Mouse (Mus musculus) spleen, postnatal 36 days (tissue): ENCODE measurements around the gene Pfn2.
"Not testable (repeated sequence)": the region's sequence is repeated elsewhere in the genome, so short reads cannot be mapped to it uniquely, and the experiment has no call there.

Experiments
- DNase-seq, 2 experiments: peaks; one replicate each; pipeline ENCODE4 v3.0.0; 2022; ENCODE audit warnings: low spot score in 2 of 2, mixed read lengths in 1 of 2

The Pfn2 gene

DNA sequence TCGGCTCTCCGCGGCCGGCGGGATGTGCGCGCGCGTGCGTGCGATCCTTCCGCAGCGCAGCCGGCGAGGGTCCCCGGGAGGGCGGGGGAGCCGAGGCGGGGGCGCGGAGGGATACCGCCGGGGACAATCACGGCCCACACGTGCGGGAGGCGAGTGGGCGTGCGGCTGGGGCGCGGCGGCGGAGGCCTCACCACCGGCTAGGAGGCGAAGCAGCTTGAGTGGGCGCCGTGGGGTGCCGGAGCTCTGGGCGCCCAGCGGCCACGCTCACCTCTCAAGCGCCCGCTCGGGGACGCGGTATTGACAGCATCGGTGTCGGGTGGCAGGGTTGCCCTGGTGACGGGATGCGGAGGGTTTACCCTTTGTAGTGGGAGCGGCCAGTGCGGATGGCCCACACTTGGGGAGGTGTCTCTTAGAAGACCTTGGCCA is at the start of gene Pfn2:
Pfn2 (minus strand) TSS at position 320 of the 426 bp plus-strand sequence.
- DNase-seq: peak; percentile 29 to 35

- no peak for DNase-seq
Observed at GRCm38 (mm10) chr3:57882945-57883344, 35.1 kb upstream of the Pfn2 start.

DNA sequence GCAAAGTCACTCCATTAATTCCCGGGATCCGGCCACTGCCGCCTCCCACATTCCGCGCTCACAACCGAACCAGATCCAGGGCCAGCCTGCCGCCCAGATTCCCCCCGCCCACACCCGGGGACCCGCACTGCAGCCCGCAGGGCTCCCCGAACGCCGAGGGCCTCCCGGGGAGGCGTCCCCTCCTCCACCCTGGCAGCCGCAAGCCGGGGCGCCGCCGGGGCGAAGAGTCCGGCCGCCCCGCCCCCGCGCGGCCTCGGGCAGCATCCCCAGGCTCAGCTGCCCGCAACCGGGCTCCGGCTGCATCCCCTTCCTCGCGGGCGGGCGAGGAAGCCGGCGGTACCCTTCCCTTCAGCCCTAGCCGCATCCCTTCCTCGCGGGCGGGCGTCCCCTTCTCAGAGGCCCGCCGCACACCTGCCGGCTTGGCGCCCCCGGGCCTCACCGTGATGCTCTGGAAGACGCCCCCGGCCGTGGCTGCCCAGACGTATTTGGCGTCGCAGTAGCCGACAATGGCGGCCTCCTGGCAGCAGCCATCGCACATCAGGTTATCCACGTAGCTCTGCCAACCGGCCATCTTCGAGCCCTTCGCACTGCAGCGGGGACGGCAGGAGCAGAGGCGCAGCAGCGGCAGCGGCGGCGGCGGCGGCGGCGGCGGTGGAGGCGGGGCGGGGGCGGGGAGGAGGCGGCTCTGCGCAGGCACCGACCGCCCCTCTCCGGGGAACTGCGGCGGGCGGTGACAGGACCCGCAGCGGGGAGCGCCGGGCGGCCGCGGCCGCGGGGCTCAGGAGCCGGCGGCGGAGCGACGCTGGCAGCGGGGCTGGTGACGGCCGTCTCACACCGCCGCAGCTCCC is 743 bp downstream of the Pfn2 start:
- peak; percentile 17 to 29 for DNase-seq

DNA sequence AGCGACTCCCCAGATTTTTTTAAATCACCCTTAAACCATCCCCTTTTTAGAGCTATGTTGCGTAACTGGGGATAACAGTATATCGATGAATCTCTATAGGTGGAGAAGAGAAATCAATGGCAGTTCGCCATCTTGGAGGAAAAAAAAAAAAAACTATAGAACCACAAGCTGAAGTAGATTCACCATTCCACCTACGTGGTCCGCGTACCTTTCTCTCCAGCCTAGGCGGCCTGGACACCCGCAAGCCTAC is 1.3 kb downstream of the Pfn2 start:
- DNase-seq: no peak

DNA sequence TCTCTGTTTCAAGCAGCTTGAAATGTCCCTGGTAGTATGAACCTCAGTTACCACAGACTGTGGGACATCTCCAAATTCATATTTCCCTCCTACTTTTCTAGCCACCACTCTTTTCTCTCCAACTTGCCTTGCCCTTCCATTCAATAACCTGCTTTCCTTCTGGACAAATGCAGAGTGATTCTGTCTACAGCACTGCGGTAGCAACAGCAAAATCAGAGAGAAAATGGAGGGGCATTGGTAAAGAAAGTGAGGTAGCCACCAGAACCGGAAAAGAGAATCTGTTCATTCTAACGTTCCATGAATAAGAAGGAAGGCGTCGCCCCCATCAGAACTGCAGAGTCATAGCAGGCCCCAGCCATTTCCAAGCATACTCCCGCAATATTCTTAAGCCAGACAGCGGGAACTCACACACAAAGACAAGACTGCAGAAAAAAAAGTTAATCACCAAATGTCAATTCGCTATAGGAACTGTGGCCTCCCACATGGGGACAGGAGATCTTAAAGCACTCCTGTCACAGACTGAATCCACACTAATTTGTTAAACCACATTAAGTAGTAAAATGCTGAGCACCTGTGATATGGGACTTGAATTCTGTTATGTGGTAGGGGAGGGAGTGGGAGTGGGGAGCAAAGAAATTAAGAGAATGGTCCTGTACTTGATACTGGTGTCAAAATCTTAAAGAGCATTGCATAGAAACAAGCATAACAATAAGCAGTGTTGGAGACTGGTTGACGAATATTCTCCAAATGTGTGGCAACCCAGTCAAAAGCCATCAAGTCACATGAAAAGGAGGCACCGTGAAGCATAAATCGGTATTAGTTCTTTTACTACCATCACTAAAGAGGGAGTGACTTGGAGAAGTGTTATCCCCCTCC is 1.9 kb downstream of the Pfn2 start:
- no peak for DNase-seq

DNA sequence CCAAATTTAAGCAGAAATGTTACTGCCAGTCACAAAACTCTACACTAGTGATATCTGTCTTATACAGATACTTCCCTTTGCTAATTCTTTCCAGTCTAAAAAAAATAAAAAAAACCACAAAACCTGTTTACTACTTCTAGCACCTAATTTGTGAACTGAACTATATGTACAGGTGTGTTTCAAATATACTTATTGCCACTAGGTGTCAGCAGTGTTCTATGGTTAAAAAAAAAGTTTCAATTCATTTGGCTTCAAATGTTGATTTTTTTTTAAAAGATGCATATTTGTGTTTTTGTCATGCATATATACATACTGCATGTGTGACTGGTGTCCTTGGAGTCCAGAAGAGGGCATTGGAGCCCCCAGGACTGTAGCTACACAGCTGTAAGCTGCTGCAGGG is 4.1 kb downstream of the Pfn2 start:
- no peak for DNase-seq

DNA sequence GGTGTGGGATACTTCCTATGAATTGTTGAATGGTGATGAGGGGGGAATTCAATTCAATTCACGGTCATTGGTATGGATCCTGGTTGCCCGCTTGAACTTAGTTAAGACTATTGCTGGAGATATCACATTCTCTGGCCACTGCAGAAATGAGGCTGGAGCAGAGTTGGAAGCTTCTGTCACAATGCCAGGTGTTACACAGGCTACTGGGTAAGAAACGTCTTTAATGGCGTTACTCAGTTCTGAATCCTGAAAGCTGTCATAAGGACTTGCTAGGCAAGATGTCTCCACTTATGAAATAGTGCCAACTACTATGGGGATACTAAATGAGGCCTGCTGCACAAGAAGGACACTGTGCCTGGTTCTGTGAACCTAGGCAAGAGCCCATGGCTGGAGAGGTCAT is 11.0 kb downstream of the Pfn2 start:
- no peak for DNase-seq

DNA sequence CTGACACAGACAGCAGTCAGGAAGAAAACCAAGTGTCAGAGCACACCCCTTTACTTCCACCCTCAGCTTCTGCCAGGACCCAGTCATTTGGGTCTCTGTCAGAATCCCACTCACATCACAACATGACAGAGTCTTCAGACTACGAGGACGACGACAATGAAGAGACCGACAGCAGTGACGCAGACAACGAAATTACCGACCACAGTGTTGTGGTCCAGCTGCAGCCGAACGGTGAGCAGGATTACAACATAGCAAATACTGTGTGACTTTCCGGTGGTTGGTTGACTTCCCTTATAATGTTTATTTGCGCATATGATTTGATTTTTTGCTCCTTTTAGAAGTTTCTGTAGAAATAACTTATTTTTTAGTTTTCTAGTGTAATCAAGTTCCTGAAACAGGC is 14.3 kb downstream of the Pfn2 start:
- no peak for DNase-seq

DNA sequence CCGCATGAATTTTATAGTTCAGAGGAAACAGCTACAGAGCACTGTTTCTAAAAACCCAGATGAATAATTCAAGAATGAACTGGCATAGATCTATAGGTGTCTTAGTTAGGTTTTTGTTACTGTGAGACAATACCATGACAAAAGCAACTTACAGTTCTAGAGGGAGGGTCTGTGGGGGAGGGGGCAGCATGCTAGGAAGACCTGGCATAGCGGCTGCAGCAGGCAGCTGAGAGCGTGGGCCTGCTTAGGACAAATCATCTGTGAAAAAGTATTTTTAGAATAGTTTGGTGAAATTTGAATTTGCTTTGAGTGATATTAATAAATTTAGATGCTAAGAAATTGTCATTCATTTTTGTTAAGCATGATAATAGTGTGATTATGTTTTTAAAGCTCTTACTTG is 22.0 kb downstream of the Pfn2 start:
- no peak for DNase-seq

DNA sequence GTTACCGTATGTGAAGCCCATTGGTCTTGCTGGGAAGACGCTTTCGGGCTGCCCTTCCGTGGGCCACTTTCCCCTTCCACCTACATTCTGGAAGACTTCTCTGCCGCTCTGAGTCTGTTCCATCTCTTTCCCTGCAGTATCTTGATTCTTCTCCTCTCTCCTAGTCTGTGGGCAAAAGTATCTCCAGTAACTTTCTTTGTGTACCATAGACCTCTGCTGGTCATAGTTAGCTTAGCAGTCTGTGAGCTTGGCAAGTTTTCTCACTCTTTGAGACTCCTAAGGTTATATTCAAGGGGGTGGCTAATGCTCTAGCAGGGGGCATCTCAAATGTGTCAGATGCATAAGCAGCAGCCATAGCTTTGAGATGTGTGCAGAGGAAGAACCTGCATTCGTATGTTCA is 32.4 kb downstream of the Pfn2 start:
- no peak for DNase-seq

- DNase-seq: not testable (repeated sequence)
Observed at GRCm38 (mm10) chr3:57795071-57795470, 52.8 kb downstream of the Pfn2 start.
